Mouse (Mus musculus) cerebellum, adult 2 months (tissue): ENCODE measurements at regions not wholly inside any gene's neighbourhood (a gene's known extent, or its start where the extent isn't known, plus 50 kb on each side); places are given as distances from the start of the nearest gene placed in this dataset.

ENCODE experiments used
- DNase-seq, 2 experiments: peaks; one replicate each; pipeline ENCODE4 v3.0.0; 2021
- H3K27ac ChIP-seq: fragments of 200-500 bp; 2 replicates; pipeline ENCODE4 v1.5.1; 2012; ENCODE audit warnings: low read length, control low read depth, inconsistent platforms; ENCODE audit not compliant: insufficient read depth
- H3K27me3 ChIP-seq: fragments of 200-500 bp; 2 replicates; pipeline ENCODE4 v1.6.1; 2012; ENCODE audit warnings: inconsistent platforms, mild to moderate bottlenecking, low read length, moderate library complexity; ENCODE audit not compliant: control insufficient read depth, insufficient read depth
- H3K4me1 ChIP-seq: fragments of 200-500 bp; 2 replicates; pipeline ENCODE4 v1.6.1; 2011; ENCODE audit warnings: low read length; ENCODE audit not compliant: control insufficient read depth, insufficient read depth
- H3K4me3 ChIP-seq: fragments of 200-500 bp; replicated peaks from 2 replicates; pipeline ENCODE3; 2011; ENCODE audit warnings: mild to moderate bottlenecking, low read depth, low read length, control low read depth; ENCODE audit not compliant: insufficient read depth
- CTCF ChIP-seq: fragments of 200-500 bp; IDR thresholded peaks from 2 replicates; pipeline ENCODE4 v1.5.1; 2011; ENCODE audit warnings: low read depth, mild to moderate bottlenecking, control low read depth, low read length, moderate library complexity, borderline replicate concordance; ENCODE audit not compliant: insufficient read depth
- POLR2A ChIP-seq: fragments of 200-500 bp; IDR thresholded peaks from 2 replicates; pipeline ENCODE4 v1.6.1; 2011; ENCODE audit warnings: low read length, control low read depth, borderline replicate concordance; ENCODE audit not compliant: insufficient read depth
- WGBS: fragments of 180-500 bp; shearing (Covaris S2); methylation state at CpG from one replicate; pipeline ENCODE4 v1.1.7; 2018; 5-methylcytosine and 5-hydroxymethylcytosine counted together

- no peaks in the 10 kb centered on the region for H3K27me3 ChIP-seq
- DNase-seq = no peak
- H3K4me1 ChIP-seq = no peaks in the 10 kb centered on the region
- H3K27ac ChIP-seq = no peak overlapping the region
- TF ChIP-seq POLR2A = no peak
- no peak for TF ChIP-seq CTCF
- 33% methylated on average over 7 of the region's 7 CpGs for WGBS
- H3K4me3 ChIP-seq = no peak overlapping the region
Observed at GRCm38 (mm10) chr7:69738998-69739397, 627.5 kb downstream of the Nr2f2 start.

GRCm38 (mm10) chr7:69715081-69715480, 651.5 kb downstream of the Nr2f2 start:
- WGBS = 60% methylated on average over 5 of the region's 5 CpGs
- Histone ChIP-seq H3K4me1 (no peaks in the 10 kb centered on the region), H3K27me3 (no peaks in the 10 kb centered on the region), H3K27ac (no peak overlapping the region), H3K4me3 (no peak overlapping the region)
- no peak for DNase-seq
- no peak for TF ChIP-seq CTCF
- no peak for TF ChIP-seq POLR2A

- no peak overlapping the region for H3K4me3 ChIP-seq
- 76% methylated on average over 1 of the region's 1 CpGs for WGBS
- no peak for DNase-seq
- TF ChIP-seq POLR2A = no peak
- TF ChIP-seq CTCF = no peak
- no peak overlapping the region for H3K27ac ChIP-seq
- H3K4me1 ChIP-seq = no peaks in the 10 kb centered on the region
- no peaks in the 10 kb centered on the region for H3K27me3 ChIP-seq
Observed at GRCm38 (mm10) chr7:69670211-69670610, 696.3 kb downstream of the Nr2f2 start.

- no peak for DNase-seq
- H3K27ac ChIP-seq = no peak overlapping the region
- no peak for TF ChIP-seq POLR2A
- TF ChIP-seq CTCF = no peak
- no peak overlapping the region for H3K4me3 ChIP-seq
- no peaks in the 10 kb centered on the region for H3K4me1 ChIP-seq
- H3K27me3 ChIP-seq = no peaks in the 10 kb centered on the region
- 19% methylated on average over 9 of the region's 9 CpGs for WGBS
Observed at GRCm38 (mm10) chr7:69655583-69655982, 711.0 kb downstream of the Nr2f2 start.

GRCm38 (mm10) chr7:69645449-69645848, 721.1 kb downstream of the Nr2f2 start:
- no peak for DNase-seq
- no peaks in the 10 kb centered on the region for H3K27me3 ChIP-seq
- no peaks in the 10 kb centered on the region for H3K4me1 ChIP-seq
- 24% methylated on average over 6 of the region's 6 CpGs for WGBS
- no peak overlapping the region for H3K27ac ChIP-seq
- no peak overlapping the region for H3K4me3 ChIP-seq
- TF ChIP-seq CTCF (no peak), POLR2A (no peak)

GRCm38 (mm10) chr7:69641652-69642051, 724.9 kb downstream of the Nr2f2 start:
- Histone ChIP-seq H3K4me1 (no peaks in the 10 kb centered on the region), H3K27ac (no peak overlapping the region), H3K27me3 (no peaks in the 10 kb centered on the region), H3K4me3 (no peak overlapping the region)
- no peak for TF ChIP-seq CTCF
- no peak for TF ChIP-seq POLR2A
- WGBS = 45% methylated on average over 9 of the region's 9 CpGs
- no peak for DNase-seq

GRCm38 (mm10) chr7:69599866-69600265, 766.7 kb downstream of the Nr2f2 start:
- Histone ChIP-seq H3K27ac (no peak overlapping the region), H3K4me3 (no peak overlapping the region), H3K4me1 (no peaks in the 10 kb centered on the region), H3K27me3 (no peaks in the 10 kb centered on the region)
- TF ChIP-seq POLR2A (no peak), CTCF (no peak)
- DNase-seq = no peak
- 40% methylated on average over 3 of the region's 3 CpGs for WGBS

GRCm38 (mm10) chr7:69585716-69586115, 780.8 kb downstream of the Nr2f2 start:
- TF ChIP-seq POLR2A = no peak
- no peak for TF ChIP-seq CTCF
- WGBS = 41% methylated on average over 6 of the region's 6 CpGs
- no peaks in the 10 kb centered on the region for H3K27me3 ChIP-seq

More at GRCm38 (mm10) chr7:69585716-69586115, 780.8 kb downstream of the Nr2f2 start:
- no peak overlapping the region for H3K27ac ChIP-seq
- H3K4me1 ChIP-seq = no peaks in the 10 kb centered on the region
- no peak overlapping the region for H3K4me3 ChIP-seq
- DNase-seq = no peak
